Mouse (Mus musculus): ENCODE data around the gene Tmprss4.

The Tmprss4 gene

GRCm38 (mm10) chr9:45138191-45139032 lies 65.5 kb downstream of the Tmprss4 start, which contains the start of gene Scn4b:
TSS of gene Scn4b (plus strand) at chr9:45138395.
- DNase-seq (ENCODE audit: low read depth, low spot score): peak; percentile 53

- peak; percentile 34 for DNase-seq (ENCODE audit: low read depth, low spot score)
Observed at GRCm38 (mm10) chr9:45136442-45137169, 67.3 kb downstream of the Tmprss4 start.

- peak; percentile 43 for DNase-seq (ENCODE audit: low read depth, low spot score)
Observed at GRCm38 (mm10) chr9:45133484-45134310, 70.2 kb downstream of the Tmprss4 start.

GRCm38 (mm10) chr9:45130119-45130518 lies 73.8 kb downstream of the Tmprss4 start:
- no peak for DNase-seq (ENCODE audit: low read depth, low spot score)

- DNase-seq (ENCODE audit: low read depth, low spot score): no peak
Observed at GRCm38 (mm10) chr9:45126941-45127340, 77.0 kb downstream of the Tmprss4 start.

GRCm38 (mm10) chr9:45125211-45125610 lies 78.7 kb downstream of the Tmprss4 start:
- DNase-seq (ENCODE audit: low read depth, low spot score): no peak
